Mouse (Mus musculus): ENCODE measurements around the gene Gm28041. TPM values are rescaled to one million over a fixed set of nuclear protein-coding genes. Genes with fewer than 3 reads are reported as not detected.
"Not testable (repeated sequence)": the region's sequence is repeated elsewhere in the genome, so short reads cannot be mapped to it uniquely, and the experiment has no call there.

Gm28041 gene
- total and polyA plus RNA-seq, 2 experiments, result 0.65 TPM; not detected in 1

DNA sequence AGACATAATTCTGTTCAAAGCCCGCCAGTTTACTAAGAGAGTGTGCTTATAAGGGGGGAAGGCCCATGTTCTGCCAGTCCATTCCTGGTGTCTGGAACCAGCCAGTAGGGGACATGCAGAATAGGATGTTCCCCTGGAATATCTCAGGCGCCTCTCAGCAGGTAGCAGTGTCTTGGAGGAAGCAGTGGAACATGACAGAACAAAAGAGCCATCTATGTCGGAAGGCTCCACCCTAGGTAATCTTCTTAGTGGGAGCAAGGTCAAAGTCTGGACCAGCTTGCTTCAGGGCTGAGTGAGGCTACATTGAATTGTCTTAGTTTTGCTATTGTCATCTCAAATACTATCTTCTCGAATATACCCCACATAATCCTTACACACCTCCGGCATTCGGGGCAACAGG lies 40.2 kb upstream of the Gm28041 start:
- TF ChIP-seq CTCF (IDR thresholded peaks at IDR 0.05; ENCODE audit: low read depth, low read length) (no peak), POLR2A (IDR thresholded peaks at IDR 0.05; ENCODE audit: extremely low read depth, insufficient read depth, low read length) (no peak)
- Histone ChIP-seq H3K27me3 (ENCODE audit: control insufficient read depth, insufficient read depth, low read length) (no peaks in the 10 kb centered on the region), H3K36me3 (ENCODE audit: control insufficient read depth, insufficient read depth, low read length) (no peaks in the 10 kb centered on the region), H3K4me1 (ENCODE audit: control insufficient read depth, insufficient read depth, low read length) (no peaks in the 10 kb centered on the region), H3K79me2 (ENCODE audit: control insufficient read depth, insufficient read depth, low read length) (no peaks in the 10 kb centered on the region), H3K4me3 (ENCODE audit: insufficient read depth, low read depth, low read length) (no peak overlapping the region), H3K9ac (ENCODE audit: low read depth, low read length) (no peak overlapping the region), H3K27ac (replicated peaks; ENCODE audit: insufficient read depth, low read depth, low read length) (no peak overlapping the region)
- DNase-seq (ENCODE audit: extremely low read depth, low read depth, low spot score), result no peak
- WGBS, result 86% methylated on average over 6 of the region's 6 CpGs

DNA sequence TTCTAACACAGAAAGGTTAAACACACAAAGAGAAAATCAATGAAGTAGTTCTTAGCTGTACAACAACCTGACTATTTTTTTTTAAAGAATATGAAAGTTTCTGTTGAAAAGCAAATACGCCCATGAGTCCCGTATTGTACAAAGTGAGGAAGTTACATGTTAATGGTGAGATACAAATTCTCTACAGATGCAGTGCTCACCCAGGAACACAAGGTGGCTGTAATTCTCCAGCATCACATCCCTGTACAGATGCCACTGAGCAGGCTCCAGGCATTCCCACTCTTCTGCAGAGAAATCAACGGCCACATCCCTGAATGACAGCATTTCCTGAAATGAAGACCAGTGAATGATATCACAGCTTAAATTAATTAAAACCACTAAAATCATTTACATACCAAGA lies 38.1 kb upstream of the Gm28041 start:
- not testable (repeated sequence) for H3K4me3 ChIP-seq (ENCODE audit: insufficient read depth, low read depth, low read length); H3K27ac ChIP-seq (replicated peaks; ENCODE audit: insufficient read depth, low read depth, low read length); H3K27me3 ChIP-seq (ENCODE audit: control insufficient read depth, insufficient read depth, low read length); H3K36me3 ChIP-seq (ENCODE audit: control insufficient read depth, insufficient read depth, low read length); H3K79me2 ChIP-seq (ENCODE audit: control insufficient read depth, insufficient read depth, low read length); H3K9ac ChIP-seq (ENCODE audit: low read depth, low read length); H3K4me1 ChIP-seq (ENCODE audit: control insufficient read depth, insufficient read depth, low read length)
- peak; percentile 10 for DNase-seq (ENCODE audit: extremely low read depth, low read depth, low spot score)
- WGBS, result 44% methylated on average over 3 of the region's 3 CpGs
- TF ChIP-seq CTCF (IDR thresholded peaks at IDR 0.05; ENCODE audit: low read depth, low read length), result peak; percentile 31; the same call in 1 of the 2 replicates

- not testable (repeated sequence) for H3K27me3 ChIP-seq (ENCODE audit: control insufficient read depth, insufficient read depth, low read length); H3K36me3 ChIP-seq (ENCODE audit: control insufficient read depth, insufficient read depth, low read length); H3K79me2 ChIP-seq (ENCODE audit: control insufficient read depth, insufficient read depth, low read length); H3K4me1 ChIP-seq (ENCODE audit: control insufficient read depth, insufficient read depth, low read length)
- 4% methylated on average over 16 of the region's 16 CpGs for WGBS
- peak within 1 kb of the TSS; percentile 53 for H3K4me3 ChIP-seq (ENCODE audit: insufficient read depth, low read depth, low read length)
- peak; percentile 57 for DNase-seq (ENCODE audit: extremely low read depth, low read depth, low spot score)
- peak within 1 kb of the TSS; percentile 17; the same call in 1 of the 2 replicates for H3K27ac ChIP-seq (replicated peaks; ENCODE audit: insufficient read depth, low read depth, low read length)
- H3K9ac ChIP-seq (ENCODE audit: low read depth, low read length), result peak within 1 kb of the TSS; percentile 61
Measured at GRCm38 (mm10) chr13:67399183-67399903, 23.8 kb upstream of the Gm28041 start, which contains the start of gene Zfp429. Gene Zfp429 (minus strand): TSS chr13:67399819.

DNA sequence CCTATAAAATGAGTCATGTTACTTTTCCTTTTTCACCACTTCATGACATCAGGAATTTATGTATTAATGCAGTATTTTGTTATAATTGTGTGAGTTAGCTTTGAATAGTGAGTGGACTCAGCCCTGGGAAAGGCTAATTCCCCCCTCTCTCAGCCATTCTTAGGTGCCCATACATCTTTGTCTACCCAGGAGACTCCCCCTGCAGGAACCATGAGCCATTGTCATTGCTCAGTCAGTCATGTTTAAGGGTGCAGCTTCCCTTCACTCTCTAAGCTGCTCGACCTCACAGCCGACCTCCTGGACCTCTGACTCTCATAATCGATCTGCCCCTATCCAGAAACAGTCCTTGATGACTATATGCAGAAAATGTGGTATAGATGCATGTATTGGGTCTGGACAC lies 722 bp upstream of the Gm28041 start:
- not testable (repeated sequence) for H3K27ac ChIP-seq (replicated peaks; ENCODE audit: insufficient read depth, low read depth, low read length); H3K79me2 ChIP-seq (ENCODE audit: control insufficient read depth, insufficient read depth, low read length)
- 85% methylated on average over 3 of the region's 3 CpGs for WGBS

DNA sequence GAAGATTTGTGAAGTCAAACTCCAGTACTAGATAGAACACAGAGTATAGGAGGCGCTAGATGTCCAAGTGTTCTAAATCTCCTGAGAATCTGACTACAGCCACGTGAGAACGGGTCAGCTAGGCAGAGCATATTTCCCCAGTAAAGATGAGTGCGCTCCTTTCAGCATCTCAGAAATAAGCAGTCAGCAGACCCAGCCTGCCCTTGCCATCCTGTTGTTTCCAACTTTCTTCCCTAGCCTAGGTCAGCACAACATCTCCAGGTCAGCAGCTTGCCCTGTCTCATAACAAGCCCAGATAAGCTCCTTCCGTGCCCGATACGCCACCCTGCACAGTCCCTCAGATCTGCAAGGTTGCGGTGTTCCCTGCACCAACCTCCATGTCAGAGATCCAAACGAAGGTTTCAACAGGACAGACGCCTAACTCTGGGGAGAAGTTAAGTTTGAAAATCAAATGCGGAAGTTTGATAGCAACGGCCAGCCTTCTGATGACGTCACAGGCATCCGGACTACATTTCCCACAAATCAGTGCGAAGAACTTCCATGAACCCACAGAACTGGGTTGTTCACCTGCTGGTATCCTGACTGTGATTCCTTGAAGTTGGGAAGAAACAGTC lies 15.3 kb downstream of the Gm28041 start, which contains the start of the genes Gm28044 and Zfp953:
Gene Gm28044 (minus strand): TSS at position 406 of the 614 bp plus-strand sequence.
Gene Zfp953 (minus strand): TSS at position 475 of the 614 bp plus-strand sequence.
- H3K27ac ChIP-seq (replicated peaks; ENCODE audit: insufficient read depth, low read depth, low read length), result peak within 1 kb of the TSS; percentile 68
- peaks cover 5% of the 10 kb centered on the region for H3K79me2 ChIP-seq (ENCODE audit: control insufficient read depth, insufficient read depth, low read length)
- WGBS, result under 1% methylated on average over 15 of the region's 15 CpGs
- TF ChIP-seq CTCF (IDR thresholded peaks at IDR 0.05; ENCODE audit: low read depth, low read length) (0 out of 2 replicates have a peak, but pooled peaks have one; percentile 12), POLR2A (IDR thresholded peaks at IDR 0.05; ENCODE audit: extremely low read depth, insufficient read depth, low read length) (no peak)
- no peaks in the 10 kb centered on the region for H3K27me3 ChIP-seq (ENCODE audit: control insufficient read depth, insufficient read depth, low read length)
- no peaks in the 10 kb centered on the region; the same call in 1 of the 2 replicates for H3K36me3 ChIP-seq (ENCODE audit: control insufficient read depth, insufficient read depth, low read length)
- H3K4me3 ChIP-seq (ENCODE audit: insufficient read depth, low read depth, low read length), result peak within 1 kb of the TSS; percentile 50
- DNase-seq (ENCODE audit: extremely low read depth, low read depth, low spot score), result peak; percentile 91
- peaks cover 3% of the 10 kb centered on the region for H3K4me1 ChIP-seq (ENCODE audit: control insufficient read depth, insufficient read depth, low read length)
- peak within 1 kb of the TSS; percentile 66 for H3K9ac ChIP-seq (ENCODE audit: low read depth, low read length)

More for the DNA sequence above, 722 bp upstream of the Gm28041 start:
- not testable (repeated sequence) for H3K4me3 ChIP-seq (ENCODE audit: insufficient read depth, low read depth, low read length); H3K27me3 ChIP-seq (ENCODE audit: control insufficient read depth, insufficient read depth, low read length); H3K4me1 ChIP-seq (ENCODE audit: control insufficient read depth, insufficient read depth, low read length); DNase-seq (ENCODE audit: extremely low read depth, low read depth, low spot score); H3K9ac ChIP-seq (ENCODE audit: low read depth, low read length); H3K36me3 ChIP-seq (ENCODE audit: control insufficient read depth, insufficient read depth, low read length)

- no peak overlapping the region for H3K4me3 ChIP-seq (ENCODE audit: insufficient read depth, low read depth, low read length)
- DNase-seq (ENCODE audit: extremely low read depth, low read depth, low spot score), result no peak
- H3K27ac ChIP-seq (replicated peaks; ENCODE audit: insufficient read depth, low read depth, low read length), result no peak overlapping the region
- H3K36me3 ChIP-seq (ENCODE audit: control insufficient read depth, insufficient read depth, low read length), result peaks cover 2% of the 10 kb centered on the region; the same call in 1 of the 2 replicates
- H3K79me2 ChIP-seq (ENCODE audit: control insufficient read depth, insufficient read depth, low read length), result no peaks in the 10 kb centered on the region; the same call in 1 of the 2 replicates
- no peaks in the 10 kb centered on the region for H3K4me1 ChIP-seq (ENCODE audit: control insufficient read depth, insufficient read depth, low read length)
- H3K27me3 ChIP-seq (ENCODE audit: control insufficient read depth, insufficient read depth, low read length), result no peaks in the 10 kb centered on the region
- no peak for TF ChIP-seq CTCF (IDR thresholded peaks at IDR 0.05; ENCODE audit: low read depth, low read length)
- no peak for TF ChIP-seq POLR2A (IDR thresholded peaks at IDR 0.05; ENCODE audit: extremely low read depth, insufficient read depth, low read length)
- H3K9ac ChIP-seq (ENCODE audit: low read depth, low read length), result no peak overlapping the region
Measured at GRCm38 (mm10) chr13:67351854-67352253, 23.7 kb downstream of the Gm28041 start.

All from liver, adult 2 months (tissue).